Mouse (Mus musculus) embryo, embryonic 11.5 days (tissue): ENCODE measurements around the gene Magea3.
"Not testable (repeated sequence)": the region's sequence is repeated elsewhere in the genome, so short reads cannot be mapped to it uniquely, and the experiment has no call there.

Experiments
- DNase-seq: peaks from one replicate; pipeline ENCODE4 v3.0.0-alpha.2; 2012; ENCODE audit warnings: low read depth, low spot score

The Magea3 gene

DNA sequence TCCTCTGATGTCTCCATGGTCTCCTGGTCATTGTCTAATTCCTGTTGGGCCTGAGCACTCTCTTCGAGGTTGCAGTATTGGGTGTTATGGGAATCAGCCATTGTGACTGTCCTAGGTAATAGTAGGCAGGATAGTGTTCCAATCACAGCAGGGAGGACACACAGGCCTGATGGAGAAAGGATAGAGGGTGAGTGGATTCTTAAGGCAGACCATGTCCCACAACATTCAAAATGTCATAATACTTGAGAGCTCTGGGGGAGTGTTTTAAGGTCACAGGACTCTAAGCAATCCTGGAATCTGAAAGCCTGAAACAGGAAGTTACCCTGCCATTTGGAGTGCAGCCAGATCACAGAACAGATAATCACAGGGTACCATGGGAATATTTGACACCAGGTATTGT, at the start of gene Magea3:
Gene Magea3, minus strand, starts transcription at position 101 of the 400 bp plus-strand sequence.
- DNase-seq, result not testable (repeated sequence)

DNA sequence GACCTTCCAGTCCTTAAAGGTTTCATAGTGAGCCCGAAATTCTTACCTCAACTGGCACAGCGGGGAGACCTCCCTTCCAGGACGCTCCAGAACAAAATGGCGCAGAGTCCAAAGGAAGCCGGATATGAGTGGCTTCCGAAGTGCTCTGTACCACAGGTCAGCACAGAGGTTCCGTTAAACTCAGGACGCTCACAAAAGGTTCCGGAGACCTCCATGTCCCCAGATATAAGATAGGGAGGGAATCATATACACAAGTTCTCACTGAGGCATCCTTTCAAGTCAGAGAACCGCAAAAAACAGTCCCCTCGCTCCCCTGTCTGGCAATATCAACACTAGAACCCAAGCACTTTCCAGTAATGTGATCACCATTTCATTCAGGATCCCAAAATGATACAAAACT, 46.4 kb upstream of the Magea3 start, which contains the start of gene Magea8:
Gene Magea8, minus strand, starts transcription at position 101 of the 400 bp plus-strand sequence.
- not testable (repeated sequence) for DNase-seq

DNA sequence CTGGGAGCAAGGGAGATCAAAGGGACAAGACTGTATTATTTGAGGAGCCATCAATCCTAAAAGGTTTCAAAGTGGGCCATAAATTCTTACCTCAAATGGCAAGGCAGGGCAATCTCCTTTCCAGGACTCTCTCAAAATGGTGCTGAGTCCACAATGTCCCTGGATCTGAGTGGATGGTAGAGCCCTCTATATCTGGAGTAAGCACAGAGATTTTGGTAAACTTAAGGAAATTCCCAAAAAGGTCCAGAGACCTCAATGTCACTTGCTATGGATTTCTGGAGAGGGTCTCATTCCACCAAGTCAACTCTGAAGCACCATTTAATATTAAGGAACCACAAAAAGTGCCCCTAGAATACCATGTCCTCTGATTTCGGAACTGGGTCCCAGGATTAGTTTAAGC, 13.4 kb downstream of the Magea3 start, which contains the start of gene Magea6:
Gene Magea6, minus strand, starts transcription at position 101 of the 400 bp plus-strand sequence.
- not testable (repeated sequence) for DNase-seq
